Mouse (Mus musculus) myocyte (in vitro differentiated cells): ENCODE data around the gene G3bp1. TPM values are rescaled to one million over a fixed set of nuclear protein-coding genes. Genes with fewer than 3 reads are reported as not detected.

ENCODE experiments used
- H3K27me3 ChIP-seq: one replicate; pipeline ENCODE4 v1.6.1; 2011; ENCODE audit not compliant: control insufficient read depth, insufficient read depth, insufficient read length
- H3K36me3 ChIP-seq: one replicate; pipeline ENCODE4 v1.6.1; 2011; ENCODE audit not compliant: control insufficient read depth, insufficient read depth
- H3K4me2 ChIP-seq: one replicate; pipeline ENCODE4 v1.6.1; 2011; ENCODE audit warnings: low read depth, control low read depth
- H3K4me3 ChIP-seq: one replicate; pipeline ENCODE4 v1.5.1; 2011; ENCODE audit warnings: mild to moderate bottlenecking, control low read depth, moderate library complexity
- H3K79me2 ChIP-seq: one replicate; pipeline ENCODE4 v1.6.1; 2011; ENCODE audit not compliant: control insufficient read depth, insufficient read depth
- H3ac ChIP-seq: one replicate; pipeline ENCODE4 v1.6.1; 2011; ENCODE audit not compliant: control insufficient read depth, insufficient read length
- CEBPB ChIP-seq: IDR thresholded peaks from 2 replicates; pipeline ENCODE4 v1.6.1; 2011; ENCODE audit warnings: mild to moderate bottlenecking, moderate library complexity; ENCODE audit not compliant: poor library complexity, insufficient read depth, severe bottlenecking
- E2F4 ChIP-seq: IDR thresholded peaks from one replicate; pipeline ENCODE4 v1.6.1; 2011; ENCODE audit warnings: mild to moderate bottlenecking, control low read depth, moderate library complexity; ENCODE audit not compliant: insufficient read depth
- MYOD1 ChIP-seq, 3 experiments: IDR thresholded peaks; one replicate each; pipeline ENCODE4 v1.6.1; 2011; ENCODE audit warnings: control low read depth in 2 of 3, low read depth in 2 of 3, mild to moderate bottlenecking in 2 of 3, moderate library complexity in 1 of 3; ENCODE audit not compliant: insufficient read length in 2 of 3, control insufficient read depth in 1 of 3
- MYOG ChIP-seq, 3 experiments: IDR thresholded peaks; one replicate each; pipeline ENCODE4 v1.6.1; 2011; ENCODE audit warnings: control low read depth in 2 of 3, low read depth in 2 of 3, mild to moderate bottlenecking in 2 of 3; ENCODE audit not compliant: insufficient read length in 2 of 3, control insufficient read depth in 1 of 3, insufficient read depth in 1 of 3
- POLR2A ChIP-seq: IDR thresholded peaks from one replicate; pipeline ENCODE4 v1.6.1; 2011; ENCODE audit warnings: low read depth, mild to moderate bottlenecking, control low read depth, moderate library complexity; ENCODE audit not compliant: insufficient read length
- REST ChIP-seq: IDR thresholded peaks from one replicate; pipeline ENCODE4 v1.6.1; 2011; ENCODE audit warnings: mild to moderate bottlenecking, control low read depth, moderate library complexity; ENCODE audit not compliant: insufficient read depth, insufficient read length
- SRF ChIP-seq: IDR thresholded peaks from one replicate; pipeline ENCODE4 v1.6.1; 2011; ENCODE audit warnings: low read depth; ENCODE audit not compliant: control insufficient read depth, insufficient read length
- TCF12 ChIP-seq: IDR thresholded peaks from one replicate; pipeline ENCODE4 v1.6.1; 2011; ENCODE audit warnings: mild to moderate bottlenecking, control low read depth; ENCODE audit not compliant: poor library complexity, insufficient read depth, severe bottlenecking
- TCF3 ChIP-seq: IDR thresholded peaks from one replicate; pipeline ENCODE4 v1.6.1; 2011; ENCODE audit warnings: low read depth, control low read depth; ENCODE audit not compliant: insufficient read length
- USF1 ChIP-seq: IDR thresholded peaks from one replicate; pipeline ENCODE4 v1.6.1; 2011; ENCODE audit warnings: low read depth, mild to moderate bottlenecking, control low read depth, moderate library complexity
- polyA plus RNA-seq: library from polyadenylated mRNA; unstranded; fragments of >200 nt; fragmentation: generic; extraction: Trizol; gene quantifications from one replicate; pipeline ENCODE4 v1.2.1, GENCODE M21; 2012; ENCODE audit warnings: missing spikeins

G3bp1 gene
- polyA plus RNA-seq, 1 experiment: 52.2 TPM

DNA sequence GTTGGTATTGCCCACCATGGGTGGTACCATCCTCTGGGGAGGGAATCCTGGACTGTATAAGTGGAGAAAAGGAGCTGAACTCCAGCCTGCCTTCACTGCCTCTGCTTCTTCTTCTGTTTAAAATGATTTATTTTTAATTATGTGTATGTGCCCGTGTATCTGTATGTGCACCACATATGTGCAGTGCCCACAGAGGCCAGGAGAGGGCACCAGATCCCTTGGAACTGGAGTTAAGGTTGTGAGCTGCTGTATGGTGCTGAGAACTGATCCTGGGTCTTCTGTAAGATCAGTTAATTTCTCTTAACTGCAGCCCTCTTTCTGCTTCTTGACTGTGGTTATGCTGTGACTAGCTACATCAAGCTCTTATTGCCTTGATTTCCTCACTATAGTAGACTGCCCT is 76.2 kb downstream of the G3bp1 start:
- Histone ChIP-seq H3K4me3 (no peak overlapping the region), H3K4me2 (no peak overlapping the region), H3ac (no peak overlapping the region), H3K36me3 (no peaks in the 10 kb centered on the region), H3K27me3 (peaks cover 6% of the 10 kb centered on the region), H3K79me2 (no peaks in the 10 kb centered on the region)
- TF ChIP-seq TCF12 (no peak), CEBPB (no peak), MYOD1 (IDR thresholded peaks at IDR 0.05; ENCODE audit: control insufficient read depth in 1 of 3, insufficient read length in 2 of 3, low read depth in 2 of 3) (no peak), E2F4 (no peak), SRF (no peak), REST (no peak), USF1 (no peak), TCF3 (no peak), MYOG (IDR thresholded peaks at IDR 0.05; ENCODE audit: control insufficient read depth in 1 of 3, insufficient read depth in 1 of 3, insufficient read length in 2 of 3, low read depth in 2 of 3) (no peak), POLR2A (no peak)

Other genes starting within 250 kb of the G3bp1 start
- gene Fat2, start 133.1 kb upstream of the G3bp1 start, polyA plus RNA-seq: 0.06 TPM
- gene Sparc, start 46.5 kb upstream of the G3bp1 start, polyA plus RNA-seq: 1,961 TPM
- 264 TPM for gene Atox1, start 8.4 kb upstream of the G3bp1 start, polyA plus RNA-seq
- gene Glra1, start 138.5 kb downstream of the G3bp1 start, polyA plus RNA-seq: 0.02 TPM